Mouse (Mus musculus) liver, adult 2 months (tissue): ENCODE measurements around the gene Zfp568.

Source experiments
- CTCF ChIP-seq: fragments of 200-500 bp; IDR thresholded peaks from 2 replicates; pipeline ENCODE4 v1.5.1; 2011; ENCODE audit warnings: low read depth, low read length, control low read depth
- POLR2A ChIP-seq: fragments of 200-500 bp; IDR thresholded peaks from 2 replicates; pipeline ENCODE4 v1.6.1; 2011; ENCODE audit warnings: low read length, control low read depth; ENCODE audit not compliant: insufficient read depth; ENCODE audit errors: extremely low read depth

- TF ChIP-seq CTCF (no peak), POLR2A (no peak)
Measured at GRCm38 (mm10) chr7:30010551-30011195, 26.9 kb downstream of the Zfp568 start.
